Mouse (Mus musculus) limb, embryonic 15.5 days (tissue): Measurements from ENCODE around the gene Kif6. TPM values are rescaled to one million over a fixed set of nuclear protein-coding genes. Genes with fewer than 3 reads are reported as not detected.

Experiments
- ATAC-seq: fragments of 200-750 bp; cut with Nextera tagmentation; 2 replicates; pipeline ENCODE4 v1.8.0; 2017; ENCODE audit warnings: low read depth, moderate TSS enrichment; ENCODE audit not compliant: insufficient number of reproducible peaks, low FRiP score, low TSS enrichment
- H3K27ac ChIP-seq: fragments of 300-500 bp; sonication (generic); 2 replicates; pipeline ENCODE4 v1.5.1; 2015; ENCODE audit warnings: moderate library complexity, mild to moderate bottlenecking, inconsistent platforms
- H3K27me3 ChIP-seq: fragments of 300-500 bp; sonication (generic); 2 replicates; pipeline ENCODE4 v1.6.1; 2015; ENCODE audit warnings: inconsistent platforms
- H3K36me3 ChIP-seq: fragments of 300-500 bp; sonication (generic); 2 replicates; pipeline ENCODE4 v1.6.1; 2015; ENCODE audit warnings: inconsistent platforms
- H3K4me1 ChIP-seq: fragments of 300-500 bp; sonication (generic); 2 replicates; pipeline ENCODE4 v1.6.1; 2015; ENCODE audit warnings: inconsistent platforms
- H3K4me2 ChIP-seq: fragments of 300-500 bp; sonication (generic); 2 replicates; pipeline ENCODE4 v1.6.1; 2015; ENCODE audit warnings: mild to moderate bottlenecking, inconsistent platforms
- H3K4me3 ChIP-seq: fragments of 300-500 bp; sonication (generic); 2 replicates; pipeline ENCODE4 v1.5.1; 2015; ENCODE audit warnings: mild to moderate bottlenecking, inconsistent platforms
- H3K9ac ChIP-seq: fragments of 300-500 bp; sonication (generic); 2 replicates; pipeline ENCODE4 v1.6.1; 2015; ENCODE audit warnings: inconsistent platforms
- H3K9me3 ChIP-seq: fragments of 300-500 bp; sonication (generic); 2 replicates; pipeline ENCODE4 v1.6.1; 2016; ENCODE audit warnings: inconsistent platforms
- WGBS: fragments of 180-500 bp; shearing (Covaris S2); methylation state at CpG from one replicate; pipeline ENCODE4 v1.1.7; 2015; 5-methylcytosine and 5-hydroxymethylcytosine counted together
- polyA plus RNA-seq: library from polyadenylated mRNA; unstranded; fragments of >200 nt; fragmentation: Nextera tagmentation; extraction: Ambion mirVana; gene quantifications from 2 replicates; pipeline ENCODE4 v1.2.1, GENCODE M21; 2015

Kif6 gene
- polyA plus RNA-seq, 1 experiment from 2014 or later, result 1.3 TPM

- Histone ChIP-seq H3K9me3 (no peaks in the 10 kb centered on the region), H3K4me2 (no peak overlapping the region), H3K4me3 (no peak overlapping the region), H3K27ac (no peak overlapping the region), H3K27me3 (no peaks in the 10 kb centered on the region), H3K36me3 (no peaks in the 10 kb centered on the region), H3K9ac (no peak overlapping the region), H3K4me1 (peaks cover 3% of the 10 kb centered on the region)
- ATAC-seq, result no peak
- 75% methylated on average over 5 of the region's 5 CpGs for WGBS
These were observed 184.2 kb downstream of the Kif6 start for GRCm38 (mm10) chr17:49799168-49799567.

GRCm38 (mm10) chr17:49800157-49800556 is 185.2 kb downstream of the Kif6 start:
- no peaks in the 10 kb centered on the region for H3K27me3 ChIP-seq
- no peak overlapping the region for H3K9ac ChIP-seq
- WGBS, result 37% methylated on average over 2 of the region's 2 CpGs
- no peaks in the 10 kb centered on the region for H3K36me3 ChIP-seq
- no peak overlapping the region for H3K4me3 ChIP-seq
- no peak overlapping the region for H3K27ac ChIP-seq
- no peak for ATAC-seq
- H3K4me2 ChIP-seq, result no peak overlapping the region
- no peaks in the 10 kb centered on the region for H3K9me3 ChIP-seq
- H3K4me1 ChIP-seq, result peaks cover 3% of the 10 kb centered on the region

DNA sequence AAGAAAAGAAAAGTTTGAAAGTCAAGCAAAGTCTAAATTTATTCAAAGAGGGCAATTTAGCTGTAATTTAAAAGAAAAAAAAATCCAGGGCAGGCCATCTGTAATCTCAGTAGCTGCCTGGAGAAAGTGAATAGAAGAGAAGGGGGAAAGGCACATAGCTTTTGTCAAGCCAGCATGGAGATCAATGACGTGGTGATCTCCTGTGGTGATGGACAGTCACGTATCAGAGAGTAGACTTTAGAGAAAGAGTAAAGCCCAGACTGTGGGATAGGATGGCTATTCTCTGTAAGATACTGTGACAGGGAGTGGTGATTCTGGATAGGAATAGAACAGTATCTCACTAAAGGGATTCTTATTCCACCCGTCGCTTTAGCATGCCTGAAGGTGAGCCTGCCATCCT is 192.5 kb downstream of the Kif6 start:
- Histone ChIP-seq H3K27me3 (no peaks in the 10 kb centered on the region), H3K4me1 (peaks cover 9% of the 10 kb centered on the region; the same call in 1 of the 2 replicates), H3K9ac (no peak overlapping the region), H3K9me3 (no peaks in the 10 kb centered on the region), H3K4me2 (no peak overlapping the region), H3K36me3 (no peaks in the 10 kb centered on the region), H3K4me3 (no peak overlapping the region), H3K27ac (no peak overlapping the region)
- WGBS, result 91% methylated on average over 4 of the region's 4 CpGs
- no peak for ATAC-seq

DNA sequence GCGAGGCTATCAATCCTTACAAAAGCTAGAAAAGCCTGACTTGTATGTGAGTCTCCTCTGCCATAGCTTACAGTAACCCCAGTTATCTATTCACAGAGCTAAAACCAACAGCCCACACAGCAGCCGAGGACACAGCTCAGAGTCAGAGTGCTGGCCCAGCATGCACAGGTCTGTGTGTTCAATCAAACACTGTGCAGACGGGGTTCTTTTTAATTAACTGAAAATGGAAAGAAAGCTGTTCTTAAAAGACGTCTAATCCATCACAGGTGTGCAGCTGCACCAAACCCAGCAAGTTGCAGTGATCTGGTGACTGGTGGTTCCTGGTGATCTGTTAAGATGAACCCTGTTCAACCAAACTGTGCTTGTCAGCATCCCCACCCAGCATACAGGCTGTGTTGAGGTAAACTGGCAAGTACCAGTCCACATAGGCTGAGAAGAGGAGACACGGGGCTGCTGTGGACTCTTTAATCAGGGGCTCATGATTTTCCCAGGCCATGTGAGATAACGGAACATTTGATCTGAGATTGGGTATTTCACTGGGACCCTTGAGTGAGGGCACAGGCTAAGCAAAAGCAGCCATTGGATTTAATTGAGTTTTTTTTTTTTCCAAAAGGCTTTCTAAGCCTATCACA is 193.9 kb downstream of the Kif6 start:
- Histone ChIP-seq H3K9ac (no peak overlapping the region), H3K27me3 (no peaks in the 10 kb centered on the region), H3K9me3 (no peaks in the 10 kb centered on the region), H3K4me3 (no peak overlapping the region), H3K27ac (no peak overlapping the region), H3K36me3 (no peaks in the 10 kb centered on the region), H3K4me1 (peaks cover 9% of the 10 kb centered on the region; the same call in 1 of the 2 replicates), H3K4me2 (no peak overlapping the region)
- no peak for ATAC-seq
- WGBS, result 39% methylated on average over 6 of the region's 6 CpGs

- H3K4me2 ChIP-seq, result no peak overlapping the region
- no peaks in the 10 kb centered on the region for H3K27me3 ChIP-seq
- no peaks in the 10 kb centered on the region for H3K9me3 ChIP-seq
- H3K4me1 ChIP-seq, result peaks cover 19% of the 10 kb centered on the region
- H3K9ac ChIP-seq, result no peak overlapping the region
- H3K27ac ChIP-seq, result no peak overlapping the region
- H3K4me3 ChIP-seq, result no peak overlapping the region
- no peak for ATAC-seq
- H3K36me3 ChIP-seq, result no peaks in the 10 kb centered on the region
- 74% methylated on average over 5 of the region's 5 CpGs for WGBS
These were observed 199.1 kb downstream of the Kif6 start for GRCm38 (mm10) chr17:49813893-49814640.

- ATAC-seq, result no peak
- Histone ChIP-seq H3K36me3 (no peaks in the 10 kb centered on the region), H3K4me2 (no peak overlapping the region), H3K9ac (no peak overlapping the region), H3K9me3 (no peaks in the 10 kb centered on the region), H3K27ac (no peak overlapping the region), H3K4me3 (no peak overlapping the region), H3K4me1 (peaks cover 13% of the 10 kb centered on the region), H3K27me3 (no peaks in the 10 kb centered on the region)
- 8% methylated on average over 5 of the region's 5 CpGs for WGBS
These were observed 201.2 kb downstream of the Kif6 start for GRCm38 (mm10) chr17:49816067-49816565.

DNA sequence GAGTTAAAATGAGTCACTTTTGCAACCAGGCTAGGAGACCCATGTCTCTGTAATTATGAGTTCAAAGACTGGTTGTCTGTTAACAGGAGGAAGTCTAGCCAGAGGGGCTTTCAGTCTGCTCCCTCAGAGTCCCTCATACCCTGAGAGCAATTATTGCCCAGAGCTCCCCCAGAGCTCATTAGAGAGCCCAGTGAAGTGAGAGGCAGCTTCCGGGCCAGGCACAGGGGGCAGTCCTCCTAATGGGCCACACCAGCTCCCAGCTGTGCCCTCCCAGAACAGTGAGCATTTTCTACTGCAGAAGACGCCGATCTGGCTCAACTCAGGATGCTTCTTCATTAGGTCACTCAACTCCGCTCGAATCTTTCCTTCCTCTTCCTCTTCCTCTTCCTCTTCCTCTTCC is 201.8 kb downstream of the Kif6 start:
- Histone ChIP-seq H3K36me3 (no peaks in the 10 kb centered on the region), H3K9me3 (no peaks in the 10 kb centered on the region), H3K27me3 (no peaks in the 10 kb centered on the region), H3K27ac (no peak overlapping the region), H3K4me3 (no peak overlapping the region), H3K4me1 (peaks cover 13% of the 10 kb centered on the region), H3K9ac (no peak overlapping the region), H3K4me2 (no peak overlapping the region)
- 18% methylated on average over 5 of the region's 5 CpGs for WGBS
- ATAC-seq, result no peak

GRCm38 (mm10) chr17:49820203-49820602 is 205.3 kb downstream of the Kif6 start:
- Histone ChIP-seq H3K9me3 (no peaks in the 10 kb centered on the region), H3K4me2 (no peak overlapping the region), H3K4me1 (peaks cover 13% of the 10 kb centered on the region), H3K9ac (no peak overlapping the region), H3K36me3 (no peaks in the 10 kb centered on the region), H3K27me3 (no peaks in the 10 kb centered on the region), H3K27ac (no peak overlapping the region), H3K4me3 (no peak overlapping the region)
- ATAC-seq, result no peak
- WGBS, result 67% methylated on average over 4 of the region's 4 CpGs

GRCm38 (mm10) chr17:49824142-49824840 is 209.4 kb downstream of the Kif6 start:
- H3K27ac ChIP-seq, result no peak overlapping the region
- no peaks in the 10 kb centered on the region for H3K36me3 ChIP-seq
- H3K27me3 ChIP-seq, result no peaks in the 10 kb centered on the region
- no peak for ATAC-seq
- H3K4me2 ChIP-seq, result no peak overlapping the region
- no peak overlapping the region for H3K4me3 ChIP-seq
- no peaks in the 10 kb centered on the region for H3K4me1 ChIP-seq
- H3K9me3 ChIP-seq, result no peaks in the 10 kb centered on the region
- H3K9ac ChIP-seq, result no peak overlapping the region
- WGBS, result 57% methylated on average over 6 of the region's 6 CpGs

DNA sequence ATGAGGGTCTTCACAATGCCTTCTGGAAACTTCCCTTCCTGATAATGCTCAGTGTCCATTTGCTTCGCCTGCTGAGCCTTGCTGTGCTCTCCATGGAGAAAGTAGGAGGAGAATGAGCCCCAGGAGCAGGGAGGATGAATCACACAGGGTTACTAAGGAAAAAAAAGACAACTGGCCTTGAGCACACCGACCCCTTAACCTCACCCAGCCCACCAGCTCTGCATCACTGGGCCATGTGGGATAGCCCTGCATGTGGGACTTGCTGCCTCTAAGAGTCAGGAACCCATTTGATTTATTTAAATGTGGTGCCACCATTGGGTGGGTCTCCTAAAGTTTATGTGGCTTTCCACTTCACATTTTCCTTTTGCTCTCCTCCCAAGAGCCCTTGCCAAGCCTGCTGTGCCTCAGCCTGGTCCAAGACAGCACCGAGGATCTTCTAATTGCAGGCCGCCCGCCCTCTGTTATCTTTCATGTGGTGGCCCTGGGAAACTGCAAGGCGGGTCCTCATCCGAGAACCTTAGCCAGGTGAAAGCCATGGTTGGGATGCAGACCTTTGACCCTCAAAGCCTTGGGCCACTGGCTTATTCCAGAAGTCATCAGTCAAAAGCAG is 210.0 kb downstream of the Kif6 start:
- no peak overlapping the region for H3K4me2 ChIP-seq
- H3K4me3 ChIP-seq, result no peak overlapping the region
- no peak overlapping the region for H3K27ac ChIP-seq
- 82% methylated on average over 7 of the region's 7 CpGs for WGBS
- ATAC-seq, result no peak
- H3K9ac ChIP-seq, result no peak overlapping the region
- no peaks in the 10 kb centered on the region for H3K4me1 ChIP-seq
- no peaks in the 10 kb centered on the region for H3K36me3 ChIP-seq
- no peaks in the 10 kb centered on the region for H3K27me3 ChIP-seq
- H3K9me3 ChIP-seq, result no peaks in the 10 kb centered on the region

DNA sequence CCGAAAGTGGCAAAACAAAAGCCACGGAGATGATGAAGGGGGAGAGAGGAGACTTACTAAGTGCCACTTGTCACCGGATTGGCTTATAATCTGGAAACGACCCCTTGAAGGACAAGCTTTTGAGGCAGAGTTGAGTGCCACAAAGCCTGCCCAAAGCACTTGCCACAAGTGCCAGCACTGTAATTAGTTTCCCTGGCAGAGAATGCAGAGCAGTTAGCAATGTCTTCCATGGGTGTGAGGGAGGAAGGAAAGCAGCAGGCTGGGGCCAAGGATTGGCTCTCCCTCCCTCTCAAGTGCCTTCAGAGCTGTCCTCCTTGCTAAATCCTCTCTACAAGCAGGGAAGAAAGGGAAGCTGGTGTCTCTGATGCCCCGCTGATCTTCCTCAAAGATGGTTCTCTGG is 210.9 kb downstream of the Kif6 start:
- H3K27ac ChIP-seq, result no peak overlapping the region
- no peak overlapping the region for H3K4me2 ChIP-seq
- ATAC-seq, result no peak
- no peaks in the 10 kb centered on the region for H3K36me3 ChIP-seq
- WGBS, result 84% methylated on average over 5 of the region's 5 CpGs
- H3K27me3 ChIP-seq, result no peaks in the 10 kb centered on the region
- no peak overlapping the region for H3K9ac ChIP-seq
- no peaks in the 10 kb centered on the region for H3K9me3 ChIP-seq
- no peaks in the 10 kb centered on the region for H3K4me1 ChIP-seq
- H3K4me3 ChIP-seq, result no peak overlapping the region

DNA sequence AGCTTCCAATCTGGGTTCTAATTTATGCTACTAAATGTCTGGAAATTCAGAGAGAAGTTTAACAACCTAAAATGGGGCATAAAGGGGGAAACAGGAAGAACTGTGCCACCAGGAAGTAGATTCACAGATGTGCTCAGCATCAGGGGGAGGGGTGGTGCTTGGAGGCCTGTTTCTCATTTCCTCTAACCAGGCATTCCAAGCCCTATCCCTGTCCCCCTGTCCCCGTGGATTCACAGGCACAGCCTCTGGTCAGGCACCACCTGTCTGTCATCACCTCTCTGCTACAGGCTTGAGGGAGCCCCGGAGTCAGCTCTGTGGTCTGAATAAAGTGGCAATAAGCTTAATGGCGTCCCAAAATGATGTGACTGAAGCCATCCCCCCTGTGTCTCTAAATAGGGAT is 216.8 kb downstream of the Kif6 start:
- Histone ChIP-seq H3K9me3 (no peaks in the 10 kb centered on the region), H3K4me2 (no peak overlapping the region), H3K9ac (no peak overlapping the region), H3K4me3 (no peak overlapping the region), H3K27me3 (no peaks in the 10 kb centered on the region), H3K27ac (0 out of 2 replicates have a peak overlapping the region, but pooled peaks have one; percentile 17), H3K4me1 (peaks cover 9% of the 10 kb centered on the region), H3K36me3 (no peaks in the 10 kb centered on the region)
- no peak for ATAC-seq
- WGBS, result 24% methylated on average over 3 of the region's 3 CpGs
